Mouse (Mus musculus) liver, embryonic 16.5 days (tissue): Measurements from ENCODE around the gene Nsun4. TPM values are rescaled to one million over a fixed set of nuclear protein-coding genes. Genes with fewer than 3 reads are reported as not detected.

Experiments used
- polyA plus RNA-seq: library from polyadenylated mRNA; unstranded; fragments of >200 nt; fragmentation: Nextera tagmentation; extraction: Ambion mirVana; gene quantifications from 2 replicates; pipeline ENCODE4 v1.2.1, GENCODE M21; 2015

Nsun4 gene
- polyA plus RNA-seq, 1 experiment from 2014 or later, result 8.9 TPM

Other genes starting within 250 kb of the Nsun4 start
- 7.8 and 10.2 TPM in 2 replicates for gene Mob3c, start 225.8 kb downstream of the Nsun4 start, polyA plus RNA-seq
- 30.7 and 30.9 TPM in 2 replicates for gene Mknk1, start 214.7 kb downstream of the Nsun4 start, polyA plus RNA-seq
- not detected in 2 replicates for gene Kncn, start 169.5 kb downstream of the Nsun4 start, polyA plus RNA-seq
- not detected in 2 replicates for gene 6430628N08Rik, start 163.2 kb downstream of the Nsun4 start, polyA plus RNA-seq
- gene Dmbx1, start 114.0 kb downstream of the Nsun4 start, polyA plus RNA-seq, result not detected in 2 replicates
- 12.2 and 14.5 TPM in 2 replicates for gene Faah, start 36.0 kb downstream of the Nsun4 start, polyA plus RNA-seq
- 296 and 326 TPM in 2 replicates for gene Uqcrh, start 21.2 kb upstream of the Nsun4 start, polyA plus RNA-seq
- 24.3 and 26.1 TPM in 2 replicates for gene Lrrc41, start 21.4 kb upstream of the Nsun4 start, polyA plus RNA-seq
- gene Rad54l, start 69.8 kb upstream of the Nsun4 start, polyA plus RNA-seq, result 23.1 and 23.7 TPM in 2 replicates
- gene Pomgnt1, start 70.0 kb upstream of the Nsun4 start, polyA plus RNA-seq, result 10.4 and 11.8 TPM in 2 replicates
- gene Lurap1, start 97.5 kb upstream of the Nsun4 start, polyA plus RNA-seq, result 0.26 and 0.38 TPM in 2 replicates
- 0.27 TPM in 1 of 2 replicates, not detected in the other for gene Tspan1, start 113.7 kb upstream of the Nsun4 start, polyA plus RNA-seq
- gene 1700042G07Rik, start 119.5 kb upstream of the Nsun4 start, polyA plus RNA-seq, result not detected in 2 replicates
- gene Gm49337, start 119.5 kb upstream of the Nsun4 start, polyA plus RNA-seq, result not detected in 2 replicates
- gene Pik3r3, start 167.7 kb upstream of the Nsun4 start, polyA plus RNA-seq, result 0.61 and 0.72 TPM in 2 replicates